20 mouse cellular contexts compared by ENCODE assay signal in genomic region chr4:136228640-136229039, GRCm38 (mm10). TPM values are rescaled to one million over a fixed set of nuclear protein-coding genes. Genes with fewer than 3 reads are reported as not detected.
DNase-seq lines count a peak whose midpoint lies in the region; ATAC-seq and TF ChIP-seq lines count a peak whose summit lies in the region.
"Had no signal": no experiment of that assay in that cellular context is flagged by ENCODE, and none has a peak within 500 bp of the region (broad histone marks: within the 10 kb centered on the region; RNA-seq: fewer than 3 reads in every experiment).

No protein-coding gene starts in this region.

- no peaks in the 10 kb centered on the region for H3K9me3 ChIP-seq in lung, embryonic 15.5 days
- H3K9me3 ChIP-seq in stomach, embryonic 15.5 days: no peaks in the 10 kb centered on the region
- H3K9me3 ChIP-seq: forebrain, embryonic 13.5 days; heart, embryonic 13.5 days; hindbrain, embryonic 12.5 days; megakaryocyte, embryonic 14.5 days had no signal

- no peak overlapping the region for H3K4me3 ChIP-seq in lung, adult 2 months (replicated peaks; ENCODE audit: extremely low read depth, low read depth, low read length)
- no peak overlapping the region for H3K4me3 ChIP-seq in lung, embryonic 15.5 days
- H3K4me3 ChIP-seq in stomach, embryonic 15.5 days (replicated peaks): no peak overlapping the region
- H3K4me3 ChIP-seq: forebrain, embryonic 13.5 days; heart, embryonic 13.5 days; hindbrain, embryonic 12.5 days; megakaryocyte, embryonic 14.5 days had no signal

- DNase-seq in gastrocnemius, postnatal 14 days: peak; percentile 40
- DNase-seq in gastrocnemius, postnatal 4 days (ENCODE audit: low spot score in 2 of 2): no peak
- peak; percentile 54 to 68 for DNase-seq in lung, adult 18-20 months
- no peak for DNase-seq in lung, adult 2 months
- DNase-seq in cerebellum, adult 18-20 months: no peak
- DNase-seq: adrenal gland, adult 8-10 months; B cell, adult 2 months; cerebellum, adult 8-10 months; kidney, adult 2 months; kidney, postnatal 4 days; layer of hippocampus, postnatal 36 days had no signal

- intact Hi-C loops in gastrocnemius, postnatal 14 days (cut with DNase I; ENCODE audit: low total_unique reads): no loop called here

- no peak overlapping the region for H3K27ac ChIP-seq in lung, embryonic 15.5 days
- H3K27ac ChIP-seq in stomach, embryonic 15.5 days: no peak overlapping the region
- H3K27ac ChIP-seq: forebrain, embryonic 13.5 days; heart, embryonic 13.5 days; hindbrain, embryonic 12.5 days; liver, embryonic 14.5 days had no signal

- no peak for TF ChIP-seq POLR2A in lung, adult 2 months (IDR thresholded peaks at IDR 0.05; ENCODE audit: borderline replicate concordance, extremely low read depth, low read depth, low read length)

- no peak for TF ChIP-seq CTCF in lung, adult 2 months (IDR thresholded peaks at IDR 0.05; ENCODE audit: insufficient read depth, low read length)

- no peak overlapping the region for H3K4me2 ChIP-seq in lung, embryonic 15.5 days
- H3K4me2 ChIP-seq in stomach, embryonic 15.5 days: no peak overlapping the region
- H3K4me2 ChIP-seq: forebrain, embryonic 13.5 days; heart, embryonic 13.5 days; hindbrain, embryonic 12.5 days had no signal

- WGBS in lung, adult 2 months: 65% methylated on average over 5 of the region's 5 CpGs
- 64% methylated on average over 5 of the region's 5 CpGs for WGBS in lung, embryonic 15.5 days
- 59% methylated on average over 5 of the region's 5 CpGs for WGBS in stomach, embryonic 15.5 days

- ATAC-seq in lung, embryonic 15.5 days (ENCODE audit: borderline replicate concordance, extremely low read depth, low FRiP score, low TSS enrichment): peak; percentile 72; the same call in 1 of the 2 replicates
- peak; percentile 40; the same call in 1 of the 2 replicates for ATAC-seq in stomach, embryonic 15.5 days (ENCODE audit: insufficient read depth, low FRiP score, low read depth)
- ATAC-seq in cerebellum, adult (ENCODE audit: insufficient number of reproducible peaks, low FRiP score, low TSS enrichment): no peak
- ATAC-seq: forebrain, embryonic 13.5 days; midbrain, embryonic 16.5 days had no signal

- no peaks in the 10 kb centered on the region for H3K36me3 ChIP-seq in lung, embryonic 15.5 days
- H3K36me3 ChIP-seq in stomach, embryonic 15.5 days: 0 out of 2 replicates have a peak, but pooled peaks cover 3% of the 10 kb centered on the region
- H3K36me3 ChIP-seq: heart, embryonic 13.5 days; hindbrain, embryonic 12.5 days had no signal

- H3K27me3 ChIP-seq in lung, embryonic 15.5 days: no peaks in the 10 kb centered on the region
- no peaks in the 10 kb centered on the region for H3K27me3 ChIP-seq in stomach, embryonic 15.5 days (replicated peaks)
- H3K27me3 ChIP-seq: forebrain, embryonic 13.5 days; hindbrain, embryonic 12.5 days had no signal

- no peaks in the 10 kb centered on the region; the same call in 1 of the 2 replicates for H3K4me1 ChIP-seq in lung, adult 2 months (ENCODE audit: control insufficient read depth, insufficient read depth, low read length)
- peaks cover 15% of the 10 kb centered on the region for H3K4me1 ChIP-seq in lung, embryonic 15.5 days
- H3K4me1 ChIP-seq in stomach, embryonic 15.5 days: peaks cover 4% of the 10 kb centered on the region; the same call in 1 of the 2 replicates

- H3K9ac ChIP-seq in lung, embryonic 15.5 days: no peak overlapping the region
- no peak overlapping the region for H3K9ac ChIP-seq in stomach, embryonic 15.5 days
- H3K9ac ChIP-seq: forebrain, embryonic 13.5 days; heart, embryonic 13.5 days; hindbrain, embryonic 12.5 days; liver, embryonic 14.5 days had no signal

RNA-seq across cellular contexts. Expression of gene Tcea3, which starts 18.9 kb away (rescaled TPM):
- 100 to 1,000 TPM; 212 to 226 TPM for total RNA-seq in gastrocnemius, postnatal 14 days (2021)
- total RNA-seq in gastrocnemius, postnatal 4 days (2021): 100 to 1,000 TPM; 149 to 154 TPM
- 7.0 and 13.3 TPM in 2 replicates for polyA plus RNA-seq in lung, adult 2 months (2012; rRNA removed)
- polyA plus RNA-seq in lung, embryonic 15.5 days (2015; fragmentation: Nextera tagmentation; extraction: Ambion mirVana): 16.9 and 17.2 TPM in 2 replicates
- 18.9 and 20.8 TPM in 2 replicates for polyA plus RNA-seq in stomach, embryonic 15.5 days (2015; fragmentation: Nextera tagmentation; extraction: Ambion mirVana)

RNA-seq across cellular contexts. Expression of gene Asap3, which starts 22.5 kb away (rescaled TPM):
- 1 to 10 TPM; 4.0 to 5.9 TPM for total RNA-seq in gastrocnemius, postnatal 14 days (2021)
- 10 to 100 TPM; 12.2 to 13.4 TPM for total RNA-seq in gastrocnemius, postnatal 4 days (2021)
- 8.7 and 9.3 TPM in 2 replicates for polyA plus RNA-seq in lung, adult 2 months (2012; rRNA removed)
- 6.5 and 8.1 TPM in 2 replicates for polyA plus RNA-seq in lung, embryonic 15.5 days (2015; fragmentation: Nextera tagmentation; extraction: Ambion mirVana)
- polyA plus RNA-seq in stomach, embryonic 15.5 days (2015; fragmentation: Nextera tagmentation; extraction: Ambion mirVana): 6.4 and 7.8 TPM in 2 replicates

RNA-seq across cellular contexts. Expression of gene Zfp46, which starts 55.8 kb away (rescaled TPM):
- total RNA-seq in gastrocnemius, postnatal 14 days (2021): 10 to 100 TPM; 35.9 to 47.2 TPM
- 10 to 100 TPM; 51.2 to 65.1 TPM for total RNA-seq in gastrocnemius, postnatal 4 days (2021)
- polyA plus RNA-seq in lung, adult 2 months (2012; rRNA removed): 20.4 and 33.4 TPM in 2 replicates
- polyA plus RNA-seq in lung, embryonic 15.5 days (2015; fragmentation: Nextera tagmentation; extraction: Ambion mirVana): 23.9 and 25.6 TPM in 2 replicates
- polyA plus RNA-seq in stomach, embryonic 15.5 days (2015; fragmentation: Nextera tagmentation; extraction: Ambion mirVana): 20.3 and 21.0 TPM in 2 replicates

RNA-seq across cellular contexts. Expression of gene E2f2, which starts 56.4 kb away (rescaled TPM):
- total RNA-seq in gastrocnemius, postnatal 14 days (2021): 1 to 10 TPM; 4.0 to 6.5 TPM
- 10 to 100 TPM; 18.4 to 19.4 TPM for total RNA-seq in gastrocnemius, postnatal 4 days (2021)
- 8.9 and 11.2 TPM in 2 replicates for polyA plus RNA-seq in lung, adult 2 months (2012; rRNA removed)
- polyA plus RNA-seq in lung, embryonic 15.5 days (2015; fragmentation: Nextera tagmentation; extraction: Ambion mirVana): 13.7 and 16.1 TPM in 2 replicates
- 8.6 and 11.4 TPM in 2 replicates for polyA plus RNA-seq in stomach, embryonic 15.5 days (2015; fragmentation: Nextera tagmentation; extraction: Ambion mirVana)

Comparison
In these comparisons a context has a peak if more than half of its experiments do, and no peak if none do; other contexts are left out.
1. DNase-seq: peak in gastrocnemius, postnatal 14 days (single experiment) and lung, adult 18-20 months (2 of 2); none in gastrocnemius, postnatal 4 days (0 of 2), lung, adult 2 months (single experiment) and cerebellum, adult 18-20 months (0 of 2).